Mouse (Mus musculus) right cerebral cortex, postnatal 25 days (tissue): Measurements from ENCODE around the gene Serinc1.

ENCODE experiments used
- DNase-seq: peaks from one replicate; pipeline ENCODE4 v3.0.0; 2022

Serinc1 gene

DNA sequence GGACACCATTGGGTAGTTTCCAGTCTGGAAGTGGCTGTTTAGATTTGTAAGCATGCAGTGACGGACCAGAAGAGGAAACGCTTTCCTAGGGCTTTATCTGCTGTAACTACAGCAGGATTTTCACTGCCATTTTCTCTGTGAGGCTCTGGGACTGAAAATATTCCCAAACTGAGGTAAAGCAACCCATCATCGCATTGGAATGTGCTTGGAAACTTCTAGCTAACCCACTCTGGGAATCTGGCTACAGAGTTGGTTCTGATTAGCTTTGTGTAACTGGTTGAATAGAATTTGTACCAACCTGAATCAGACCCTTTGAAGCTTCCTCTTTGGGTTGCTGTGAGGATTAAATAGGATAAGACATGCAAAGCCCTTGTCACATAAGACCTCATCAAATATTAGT is 47.6 kb downstream of the Serinc1 start:
- DNase-seq = no peak

DNA sequence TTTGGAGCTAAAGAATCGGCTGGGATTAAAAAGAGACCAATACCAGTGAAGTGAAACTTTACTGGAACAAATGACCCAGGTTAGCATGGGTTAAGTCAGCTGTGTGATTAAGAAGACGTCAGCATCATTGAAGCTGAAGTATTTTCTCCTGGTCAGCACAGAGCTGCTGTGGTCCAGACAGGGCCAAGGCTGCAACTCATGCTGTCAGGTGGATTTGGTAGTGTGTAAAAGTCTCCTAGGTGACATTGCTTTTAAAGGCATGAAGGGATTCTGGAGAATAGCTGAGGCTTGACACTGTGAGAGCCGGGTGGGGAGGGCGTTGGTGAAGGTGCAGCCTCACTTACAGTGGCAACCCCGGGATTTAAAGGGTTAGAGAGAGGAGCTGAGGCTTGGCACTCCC is 50.6 kb downstream of the Serinc1 start:
- no peak for DNase-seq

DNA sequence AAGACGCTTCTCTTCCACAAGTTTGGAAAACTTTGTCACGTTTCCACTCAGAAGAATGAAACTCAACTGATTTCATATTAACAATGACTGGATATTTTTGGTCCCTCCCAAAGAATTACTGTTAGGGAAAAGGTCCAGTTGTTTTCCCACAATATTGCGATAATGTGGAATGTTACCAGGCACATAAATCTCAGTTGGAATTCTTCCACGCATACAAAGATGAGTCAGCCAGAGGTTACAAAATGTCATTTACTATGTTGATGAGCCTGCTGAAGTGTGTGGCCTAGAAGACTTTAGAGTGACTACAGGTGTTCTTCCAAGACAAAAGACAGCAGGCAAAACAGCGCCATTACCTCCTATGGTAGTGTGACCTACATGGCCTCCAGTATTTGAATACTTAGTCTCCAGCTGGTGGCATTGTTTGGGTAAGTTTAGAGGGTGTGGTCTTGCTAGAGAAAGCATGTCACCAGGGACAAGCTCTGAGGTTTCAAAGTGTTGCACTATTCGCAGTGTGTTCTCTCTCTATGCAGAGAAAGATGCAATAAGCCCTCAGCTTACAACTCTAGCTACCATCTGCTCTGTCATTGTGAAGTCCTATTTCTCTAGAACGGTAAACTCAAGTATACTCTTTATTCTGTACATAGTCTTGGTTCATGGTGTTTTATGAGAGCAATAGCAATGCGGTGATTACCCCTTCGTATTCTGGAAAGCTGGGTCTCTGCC is 55.0 kb downstream of the Serinc1 start:
- DNase-seq = no peak
